Mouse (Mus musculus): Measurements from ENCODE around the gene Bpifb2.
"Not testable (repeated sequence)": the region's sequence is repeated elsewhere in the genome, so short reads cannot be mapped to it uniquely, and the experiment has no call there.

Gene Bpifb2

GRCm38 (mm10) chr2:153874745-153875144 is at the start of gene Bpifb2:
Bpifb2 (plus strand) TSS chr2:153875045.
- DNase-seq (ENCODE audit: low read depth, low spot score): no peak

GRCm38 (mm10) chr2:153825900-153826299 is 48.9 kb upstream of the Bpifb2 start:
- not testable (repeated sequence) for DNase-seq (ENCODE audit: low read depth, low spot score)

DNA sequence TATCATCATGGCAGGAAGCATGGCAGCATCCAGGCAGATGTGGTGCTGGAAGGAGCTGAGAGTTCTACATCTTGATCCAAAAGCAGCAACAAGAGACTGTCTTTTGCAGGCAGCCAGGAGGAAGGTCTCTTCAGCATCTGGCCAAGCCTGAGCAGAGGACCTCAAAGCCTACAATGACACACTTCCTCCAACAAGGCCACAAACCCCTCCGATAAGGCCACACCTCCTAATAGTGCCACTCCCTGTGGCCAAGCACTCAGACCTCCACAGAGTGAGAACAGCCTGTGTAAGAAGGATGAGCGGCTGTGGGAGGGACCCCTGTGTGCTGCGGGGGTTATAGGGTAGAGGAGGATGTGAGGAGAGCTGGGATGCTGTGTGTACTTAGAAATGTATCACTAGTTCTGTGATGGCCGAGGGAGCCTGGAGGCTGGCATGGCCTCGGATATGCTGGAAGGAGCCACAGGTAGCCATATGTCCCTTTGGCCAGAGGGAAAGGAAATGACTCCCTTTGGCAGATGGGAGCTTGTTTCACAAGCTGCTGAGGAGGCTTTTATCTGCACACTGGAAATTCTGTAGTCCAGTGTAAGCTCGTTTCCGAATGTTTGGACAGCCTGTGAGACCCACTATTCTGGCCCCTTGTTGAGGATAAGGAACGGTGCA is 47.5 kb upstream of the Bpifb2 start:
- DNase-seq (ENCODE audit: low read depth, low spot score): no peak

- no peak for DNase-seq (ENCODE audit: low read depth, low spot score)
Observed at GRCm38 (mm10) chr2:153828704-153829103, 46.1 kb upstream of the Bpifb2 start.

GRCm38 (mm10) chr2:153833291-153833690 is 41.6 kb upstream of the Bpifb2 start:
- no peak for DNase-seq (ENCODE audit: low read depth, low spot score)

GRCm38 (mm10) chr2:153842854-153843253 is 32.0 kb upstream of the Bpifb2 start:
- no peak for DNase-seq (ENCODE audit: low read depth, low spot score)

GRCm38 (mm10) chr2:153848389-153848788 is 26.5 kb upstream of the Bpifb2 start:
- DNase-seq (ENCODE audit: low read depth, low spot score): no peak

DNA sequence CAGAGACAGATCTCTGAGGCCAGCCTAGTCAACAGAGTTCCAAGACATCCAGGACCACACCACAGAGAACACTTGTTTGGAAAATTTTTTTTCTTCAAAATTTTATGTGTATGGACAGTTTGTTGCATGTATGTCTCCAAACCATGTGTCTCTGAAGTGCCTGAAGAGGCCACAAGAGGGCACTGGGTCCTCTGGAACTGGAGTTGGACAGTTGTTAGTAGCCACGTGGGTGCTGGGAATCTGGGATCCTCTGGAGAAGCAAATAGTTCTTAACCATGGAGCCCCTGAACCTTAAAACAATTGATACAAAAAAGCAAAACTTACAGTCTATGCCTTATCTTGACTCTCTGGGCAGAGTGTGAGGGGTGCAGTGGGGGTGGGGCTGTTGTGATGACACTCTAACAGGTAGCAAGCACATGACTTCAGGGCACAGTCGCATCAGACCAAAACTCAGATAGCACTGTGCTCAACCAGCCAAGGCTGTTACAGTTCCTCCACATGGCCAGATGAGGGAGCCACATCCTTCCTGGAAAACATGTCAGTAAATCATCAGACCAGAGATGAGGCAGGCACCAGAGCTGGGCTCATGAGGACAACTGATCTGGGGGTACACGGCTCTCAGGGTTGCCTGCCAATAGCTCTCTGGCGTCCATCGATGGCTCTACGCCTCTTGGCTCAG is 24.4 kb upstream of the Bpifb2 start:
- peak; percentile 28 for DNase-seq (ENCODE audit: low read depth, low spot score)

DNA sequence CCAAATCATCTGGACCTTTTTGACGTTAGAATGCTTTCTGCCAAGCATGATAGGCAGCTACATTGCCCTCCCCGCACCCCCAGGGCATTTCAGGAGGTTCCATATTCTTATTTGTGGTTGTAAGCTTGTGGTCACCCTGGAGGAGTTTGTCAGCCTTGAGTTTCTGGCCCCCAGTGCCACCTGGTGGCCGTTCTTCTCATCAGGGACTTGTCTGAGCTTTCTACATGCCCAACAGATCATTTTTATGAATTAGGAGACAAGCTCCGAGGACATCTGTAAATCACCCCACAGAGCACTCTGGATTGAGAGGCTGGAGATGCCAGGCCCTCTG is 23.9 kb upstream of the Bpifb2 start:
- peak; percentile 75 for DNase-seq (ENCODE audit: low read depth, low spot score)

- DNase-seq (ENCODE audit: low read depth, low spot score): no peak
Observed at GRCm38 (mm10) chr2:153853544-153853943, 21.3 kb upstream of the Bpifb2 start.

DNA sequence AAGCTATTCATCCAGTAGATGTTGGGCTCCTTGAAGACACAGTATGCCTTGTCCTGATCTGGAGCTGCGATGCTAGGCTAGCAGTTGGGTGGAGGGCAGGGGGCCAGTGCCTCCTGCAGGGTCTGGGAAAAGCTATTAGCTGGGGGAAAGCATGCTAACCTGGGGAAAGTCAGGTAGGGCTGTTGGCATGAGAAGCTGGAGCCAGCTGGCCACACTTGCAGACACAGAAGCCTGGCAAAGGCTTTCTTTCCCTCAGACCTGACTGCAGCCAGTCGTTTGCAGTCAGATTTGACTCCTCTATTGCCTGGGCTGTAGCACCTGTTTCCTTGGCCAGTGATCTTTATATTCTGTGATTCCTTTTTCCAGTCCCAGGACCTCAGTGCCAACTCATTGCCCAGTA is 15.3 kb upstream of the Bpifb2 start:
- no peak for DNase-seq (ENCODE audit: low read depth, low spot score)

DNA sequence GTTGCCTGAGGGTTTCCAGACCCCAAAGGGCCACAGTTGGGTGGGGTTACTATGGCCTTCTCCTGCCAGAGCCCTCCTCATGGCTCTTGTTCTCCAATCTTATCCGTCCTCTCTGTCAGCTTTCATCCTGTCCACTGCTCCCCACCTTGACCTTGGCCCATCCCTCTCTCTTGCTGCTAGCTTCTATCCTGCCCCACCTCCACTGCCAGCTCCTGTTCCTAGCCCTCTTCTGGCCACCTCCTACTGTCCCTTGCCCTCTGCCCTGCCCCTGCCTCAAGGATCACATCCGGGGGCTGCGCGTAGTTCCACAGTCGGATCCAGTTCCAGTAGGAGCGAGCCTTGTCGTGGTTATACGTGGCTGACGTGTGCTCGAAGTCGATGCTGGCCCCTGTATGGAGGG is 14.5 kb upstream of the Bpifb2 start:
- DNase-seq (ENCODE audit: low read depth, low spot score): no peak

- DNase-seq (ENCODE audit: low read depth, low spot score): no peak
Observed at GRCm38 (mm10) chr2:153860715-153861114, 14.1 kb upstream of the Bpifb2 start.

GRCm38 (mm10) chr2:153861960-153862359 is 12.9 kb upstream of the Bpifb2 start:
- DNase-seq (ENCODE audit: low read depth, low spot score): no peak

- no peak for DNase-seq (ENCODE audit: low read depth, low spot score)
Observed at GRCm38 (mm10) chr2:153870984-153871383, 3.9 kb upstream of the Bpifb2 start, which contains the start of gene Sun5. Sun5 (minus strand) TSS chr2:153871084.

GRCm38 (mm10) chr2:153899111-153899510 is 24.3 kb downstream of the Bpifb2 start:
- DNase-seq (ENCODE audit: low read depth, low spot score): no peak

- no peak for DNase-seq (ENCODE audit: low read depth, low spot score)
Observed at GRCm38 (mm10) chr2:153900088-153900487, 25.2 kb downstream of the Bpifb2 start, which contains the start of gene Bpifb6. Bpifb6 (plus strand) TSS chr2:153900388.

DNA sequence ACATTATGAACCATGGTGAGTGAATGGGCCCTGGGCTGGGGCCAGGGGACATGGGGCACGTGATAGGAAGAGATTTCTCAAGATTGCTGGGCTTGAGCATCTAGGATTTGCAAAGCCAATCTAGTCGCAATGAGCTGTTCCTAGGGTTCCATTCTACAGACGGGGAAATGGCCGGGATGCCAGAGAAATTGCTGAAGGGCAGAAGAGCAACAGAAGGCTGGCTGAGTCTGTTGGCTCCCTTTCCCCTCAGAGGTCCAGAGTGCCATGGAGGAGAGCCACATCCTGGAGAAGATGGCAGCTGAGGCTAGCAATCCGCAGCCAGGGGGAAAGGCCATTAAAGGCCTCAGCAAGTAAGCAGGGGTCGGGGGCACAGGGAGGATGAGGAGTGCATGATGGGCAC is 27.9 kb downstream of the Bpifb2 start:
- no peak for DNase-seq (ENCODE audit: low read depth, low spot score)

- no peak for DNase-seq (ENCODE audit: low read depth, low spot score)
Observed at GRCm38 (mm10) chr2:153906626-153907025, 31.8 kb downstream of the Bpifb2 start.

GRCm38 (mm10) chr2:153914151-153914550 is 39.3 kb downstream of the Bpifb2 start:
- DNase-seq (ENCODE audit: low read depth, low spot score): peak; percentile 34

DNA sequence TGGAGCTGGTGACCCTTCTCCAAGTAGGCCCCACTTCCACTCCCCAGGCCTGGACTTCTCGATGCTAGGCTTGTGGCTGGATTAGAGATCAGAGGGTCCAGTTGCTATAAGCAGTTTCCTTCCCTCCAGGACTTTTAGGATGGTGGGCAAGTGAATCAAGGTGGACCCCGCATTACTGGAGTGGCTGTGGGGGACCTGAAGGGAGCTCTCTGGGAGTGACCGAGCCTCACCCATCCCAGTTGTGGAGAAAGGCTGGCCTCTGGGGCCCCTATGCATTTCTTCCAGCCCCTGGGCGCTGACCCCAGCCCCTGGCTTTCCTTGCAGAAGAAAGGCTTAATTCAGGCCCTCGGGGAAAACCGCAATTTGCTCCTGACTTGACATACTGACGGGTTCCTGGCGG is 43.1 kb downstream of the Bpifb2 start, which contains the start of gene Bpifb3:
TSS of gene Bpifb3 (plus strand) at position 301 of the 400 bp plus-strand sequence.
- DNase-seq (ENCODE audit: low read depth, low spot score): no peak

DNA sequence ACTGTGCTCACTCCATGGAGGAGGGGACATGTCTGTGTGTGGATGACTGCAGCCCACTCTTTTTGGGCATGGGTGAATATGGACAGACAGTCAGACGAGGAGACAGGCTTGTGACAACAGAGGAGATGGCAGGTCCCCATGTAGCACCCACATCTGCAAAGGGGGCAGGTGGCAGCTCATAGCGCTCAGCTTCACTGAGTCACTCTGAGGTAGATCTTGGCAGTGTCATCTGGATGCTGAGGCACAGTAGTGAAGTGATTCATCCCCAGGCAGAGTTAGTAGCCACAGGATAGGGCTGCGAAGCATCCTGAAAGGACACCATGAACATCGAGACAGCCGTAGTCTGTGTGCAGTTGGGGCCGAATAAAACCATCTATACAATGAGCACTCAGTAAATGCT is 46.4 kb downstream of the Bpifb2 start:
- no peak for DNase-seq (ENCODE audit: low read depth, low spot score)

DNA sequence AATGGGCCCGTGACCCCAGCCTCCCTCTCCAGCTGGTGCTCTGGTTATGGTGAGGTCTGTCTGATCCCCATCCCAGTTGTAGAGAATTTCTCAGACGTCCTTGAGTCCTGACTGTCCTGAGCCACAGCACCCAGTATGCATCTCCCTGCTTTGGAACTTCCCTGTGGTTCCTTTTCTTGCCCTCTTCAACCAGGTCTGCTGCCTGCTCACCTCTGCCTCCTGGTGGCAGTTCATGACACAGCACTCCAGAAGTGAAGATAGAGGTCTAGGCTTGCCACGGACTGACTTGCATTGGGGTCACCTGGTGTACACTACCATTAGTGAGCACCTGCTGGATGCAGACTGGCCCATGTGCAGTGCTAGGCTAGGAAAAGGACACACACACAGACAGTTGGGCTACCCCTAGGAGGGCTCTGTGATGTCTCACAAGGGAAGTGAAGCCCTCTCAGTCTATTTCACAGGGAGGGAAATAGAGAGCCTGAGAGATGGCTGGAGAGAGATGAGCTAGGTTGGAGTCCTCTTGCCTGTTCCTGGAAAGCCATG is 55.1 kb downstream of the Bpifb2 start:
- DNase-seq (ENCODE audit: low read depth, low spot score): peak; percentile 62

All from 3T3-L1 (cell line).